Mouse (Mus musculus): ENCODE results near the gene Slc25a27. TPM values are rescaled to one million over a fixed set of nuclear protein-coding genes. Genes with fewer than 3 reads are reported as not detected.

The Slc25a27 gene
- polyA plus RNA-seq (2016; fragmentation: Nextera tagmentation; extraction: Ambion mirVana): 56.7 and 66.0 TPM in 2 replicates

- H3K9me3 ChIP-seq: no peaks in the 10 kb centered on the region
- peak within 1 kb of the TSS; percentile 70 for H3K4me2 ChIP-seq (replicated peaks)
- H3K4me3 ChIP-seq: peak within 1 kb of the TSS; percentile 82
- WGBS: 1% methylated on average over 41 of the region's 41 CpGs
- no peaks in the 10 kb centered on the region for H3K27me3 ChIP-seq
- ATAC-seq (ENCODE audit: insufficient number of reproducible peaks, insufficient read depth, low FRiP score, low TSS enrichment): peak; percentile 96
- H3K9ac ChIP-seq: peak within 1 kb of the TSS; percentile 74
- peaks cover 21% of the 10 kb centered on the region for H3K4me1 ChIP-seq
- H3K36me3 ChIP-seq: peaks cover 11% of the 10 kb centered on the region
- H3K27ac ChIP-seq: peak within 1 kb of the TSS; percentile 67; the same call in 1 of the 2 replicates
Observed at GRCm38 (mm10) chr17:43666576-43667289, at the start of gene Slc25a27. Gene Slc25a27 (minus strand): TSS chr17:43667214.

GRCm38 (mm10) chr17:43716601-43717000 lies 49.6 kb upstream of the Slc25a27 start:
- Histone ChIP-seq H3K36me3 (no peaks in the 10 kb centered on the region), H3K27me3 (no peaks in the 10 kb centered on the region), H3K4me1 (0 out of 2 replicates have a peak, but pooled peaks cover 5% of the 10 kb centered on the region), H3K4me2 (replicated peaks) (no peak overlapping the region), H3K4me3 (no peak overlapping the region), H3K27ac (no peak overlapping the region), H3K9ac (no peak overlapping the region), H3K9me3 (no peaks in the 10 kb centered on the region)
- no peak for ATAC-seq (ENCODE audit: insufficient number of reproducible peaks, insufficient read depth, low FRiP score, low TSS enrichment)
- WGBS: 21% methylated on average over 7 of the region's 7 CpGs

GRCm38 (mm10) chr17:43714191-43714590 lies 47.2 kb upstream of the Slc25a27 start:
- Histone ChIP-seq H3K4me3 (no peak overlapping the region), H3K27me3 (no peaks in the 10 kb centered on the region), H3K4me2 (replicated peaks) (no peak overlapping the region), H3K9me3 (no peaks in the 10 kb centered on the region), H3K27ac (no peak overlapping the region), H3K36me3 (no peaks in the 10 kb centered on the region), H3K4me1 (0 out of 2 replicates have a peak, but pooled peaks cover 5% of the 10 kb centered on the region), H3K9ac (no peak overlapping the region)
- 60% methylated on average over 3 of the region's 3 CpGs for WGBS
- no peak for ATAC-seq (ENCODE audit: insufficient number of reproducible peaks, insufficient read depth, low FRiP score, low TSS enrichment)

GRCm38 (mm10) chr17:43711557-43712352 lies 44.7 kb upstream of the Slc25a27 start:
- H3K36me3 ChIP-seq: no peaks in the 10 kb centered on the region
- no peak for ATAC-seq (ENCODE audit: insufficient number of reproducible peaks, insufficient read depth, low FRiP score, low TSS enrichment)

GRCm38 (mm10) chr17:43707254-43707653 lies 40.2 kb upstream of the Slc25a27 start:
- H3K9me3 ChIP-seq: no peaks in the 10 kb centered on the region
- H3K4me1 ChIP-seq: no peaks in the 10 kb centered on the region
- no peak overlapping the region for H3K4me3 ChIP-seq
- H3K27ac ChIP-seq: no peak overlapping the region
- H3K27me3 ChIP-seq: no peaks in the 10 kb centered on the region
- no peak for ATAC-seq (ENCODE audit: insufficient number of reproducible peaks, insufficient read depth, low FRiP score, low TSS enrichment)
- no peak overlapping the region for H3K9ac ChIP-seq
- no peaks in the 10 kb centered on the region for H3K36me3 ChIP-seq
- 80% methylated on average over 3 of the region's 3 CpGs for WGBS
- H3K4me2 ChIP-seq (replicated peaks): no peak overlapping the region

More at GRCm38 (mm10) chr17:43711557-43712352, 44.7 kb upstream of the Slc25a27 start:
- H3K27me3 ChIP-seq: no peaks in the 10 kb centered on the region
- no peak overlapping the region for H3K4me3 ChIP-seq
- no peak overlapping the region for H3K27ac ChIP-seq
- H3K4me1 ChIP-seq: 0 out of 2 replicates have a peak, but pooled peaks cover 4% of the 10 kb centered on the region
- H3K9me3 ChIP-seq: no peaks in the 10 kb centered on the region
- H3K4me2 ChIP-seq (replicated peaks): no peak overlapping the region
- H3K9ac ChIP-seq: no peak overlapping the region
- WGBS: 88% methylated on average over 7 of the region's 7 CpGs

- Histone ChIP-seq H3K9me3 (no peaks in the 10 kb centered on the region), H3K4me3 (no peak overlapping the region), H3K27ac (no peak overlapping the region), H3K36me3 (no peaks in the 10 kb centered on the region), H3K9ac (no peak overlapping the region), H3K4me1 (no peaks in the 10 kb centered on the region), H3K27me3 (no peaks in the 10 kb centered on the region), H3K4me2 (replicated peaks) (no peak overlapping the region)
- WGBS: 93% methylated on average over 3 of the region's 3 CpGs
- no peak for ATAC-seq (ENCODE audit: insufficient number of reproducible peaks, insufficient read depth, low FRiP score, low TSS enrichment)
Observed at GRCm38 (mm10) chr17:43706749-43707148, 39.7 kb upstream of the Slc25a27 start.

GRCm38 (mm10) chr17:43704216-43704930 lies 37.4 kb upstream of the Slc25a27 start:
- Histone ChIP-seq H3K4me3 (no peak overlapping the region), H3K4me2 (replicated peaks) (no peak overlapping the region), H3K9me3 (no peaks in the 10 kb centered on the region), H3K27me3 (no peaks in the 10 kb centered on the region), H3K9ac (no peak overlapping the region), H3K27ac (no peak overlapping the region), H3K4me1 (no peaks in the 10 kb centered on the region), H3K36me3 (no peaks in the 10 kb centered on the region)
- 84% methylated on average over 12 of the region's 12 CpGs for WGBS
- no peak for ATAC-seq (ENCODE audit: insufficient number of reproducible peaks, insufficient read depth, low FRiP score, low TSS enrichment)

- Histone ChIP-seq H3K27me3 (no peaks in the 10 kb centered on the region), H3K4me3 (no peak overlapping the region), H3K9me3 (no peaks in the 10 kb centered on the region), H3K9ac (no peak overlapping the region), H3K27ac (no peak overlapping the region), H3K4me1 (no peaks in the 10 kb centered on the region), H3K36me3 (peaks cover 4% of the 10 kb centered on the region; the same call in 1 of the 2 replicates), H3K4me2 (replicated peaks) (no peak overlapping the region)
- no peak for ATAC-seq (ENCODE audit: insufficient number of reproducible peaks, insufficient read depth, low FRiP score, low TSS enrichment)
- 64% methylated on average over 6 of the region's 6 CpGs for WGBS
Observed at GRCm38 (mm10) chr17:43701060-43701459, 34.0 kb upstream of the Slc25a27 start.

- ATAC-seq (ENCODE audit: insufficient number of reproducible peaks, insufficient read depth, low FRiP score, low TSS enrichment): no peak
- H3K4me1 ChIP-seq: no peaks in the 10 kb centered on the region
- H3K4me2 ChIP-seq (replicated peaks): 0 out of 2 replicates have a peak overlapping the region, but pooled peaks have one; percentile 13
- H3K27ac ChIP-seq: no peak overlapping the region
- no peaks in the 10 kb centered on the region for H3K9me3 ChIP-seq
- no peak overlapping the region for H3K9ac ChIP-seq
- peaks cover 7% of the 10 kb centered on the region; the same call in 1 of the 2 replicates for H3K36me3 ChIP-seq
- WGBS: 46% methylated on average over 14 of the region's 14 CpGs
- no peak overlapping the region for H3K4me3 ChIP-seq
- H3K27me3 ChIP-seq: no peaks in the 10 kb centered on the region
Observed at GRCm38 (mm10) chr17:43698997-43699649, 32.1 kb upstream of the Slc25a27 start.

- no peaks in the 10 kb centered on the region for H3K4me1 ChIP-seq
- no peaks in the 10 kb centered on the region for H3K9me3 ChIP-seq
- no peak overlapping the region for H3K4me3 ChIP-seq
- no peak overlapping the region for H3K4me2 ChIP-seq (replicated peaks)
- no peak overlapping the region for H3K9ac ChIP-seq
- 88% methylated on average over 9 of the region's 9 CpGs for WGBS
- no peak for ATAC-seq (ENCODE audit: insufficient number of reproducible peaks, insufficient read depth, low FRiP score, low TSS enrichment)
- H3K36me3 ChIP-seq: peaks cover 27% of the 10 kb centered on the region
- no peaks in the 10 kb centered on the region for H3K27me3 ChIP-seq
- no peak overlapping the region for H3K27ac ChIP-seq
Observed at GRCm38 (mm10) chr17:43689591-43689990, 22.6 kb upstream of the Slc25a27 start.

GRCm38 (mm10) chr17:43684638-43685037 lies 17.6 kb upstream of the Slc25a27 start:
- H3K27me3 ChIP-seq: no peaks in the 10 kb centered on the region
- ATAC-seq (ENCODE audit: insufficient number of reproducible peaks, insufficient read depth, low FRiP score, low TSS enrichment): no peak
- no peak overlapping the region for H3K4me2 ChIP-seq (replicated peaks)
- H3K9me3 ChIP-seq: no peaks in the 10 kb centered on the region
- H3K4me3 ChIP-seq: no peak overlapping the region
- H3K36me3 ChIP-seq: peaks cover 29% of the 10 kb centered on the region
- H3K27ac ChIP-seq: no peak overlapping the region
- no peaks in the 10 kb centered on the region for H3K4me1 ChIP-seq
- WGBS: 89% methylated on average over 5 of the region's 5 CpGs
- H3K9ac ChIP-seq: no peak overlapping the region

All from embryonic facial prominence, embryonic 12.5 days (tissue).